Mouse (Mus musculus): Measurements from ENCODE around the gene Btrc. TPM values are rescaled to one million over a fixed set of nuclear protein-coding genes. Genes with fewer than 3 reads are reported as not detected.

The Btrc gene
- polyA plus RNA-seq, 1 experiment: 16.7 TPM

- no peak overlapping the region for H3K27ac ChIP-seq (ENCODE audit: insufficient read depth, low read depth, low read length)
- H3K4me1 ChIP-seq (ENCODE audit: control insufficient read depth, insufficient read depth, low read length): 0 out of 2 replicates have a peak, but pooled peaks cover 2% of the 10 kb centered on the region
- no peak overlapping the region for H3K4me3 ChIP-seq (ENCODE audit: insufficient read depth, low read length)
- TF ChIP-seq CTCF (IDR thresholded peaks at IDR 0.05; ENCODE audit: low read depth, low read length) (no peak), POLR2A (IDR thresholded peaks at IDR 0.05; ENCODE audit: borderline replicate concordance, low read depth, low read length) (no peak)
Observed at GRCm38 (mm10) chr19:45486206-45486991, 122.9 kb downstream of the Btrc start.

DNA sequence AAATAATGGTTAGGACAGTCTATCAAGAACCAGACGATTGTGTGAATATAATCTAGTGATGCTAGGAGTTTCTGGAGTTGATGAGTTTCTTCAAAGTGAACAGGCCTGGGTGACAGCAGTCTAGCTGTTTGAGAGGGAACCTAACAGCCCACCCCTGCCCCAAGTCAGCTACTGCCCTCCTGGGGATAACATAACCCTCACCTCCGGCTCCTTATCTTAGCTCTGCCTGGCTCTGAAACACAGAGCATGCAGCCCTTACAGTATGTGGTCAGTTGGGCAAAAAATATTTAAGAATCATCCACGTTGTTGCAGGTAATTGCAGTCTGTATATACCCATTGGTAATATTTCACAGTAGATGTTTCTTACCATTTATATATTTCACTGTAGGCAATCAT lies 123.5 kb downstream of the Btrc start:
- Histone ChIP-seq H3K4me1 (ENCODE audit: control insufficient read depth, insufficient read depth, low read length) (0 out of 2 replicates have a peak, but pooled peaks cover 3% of the 10 kb centered on the region), H3K27ac (ENCODE audit: insufficient read depth, low read depth, low read length) (no peak overlapping the region), H3K4me3 (ENCODE audit: insufficient read depth, low read length) (no peak overlapping the region)
- TF ChIP-seq CTCF (IDR thresholded peaks at IDR 0.05; ENCODE audit: low read depth, low read length): no peak
- TF ChIP-seq POLR2A (IDR thresholded peaks at IDR 0.05; ENCODE audit: borderline replicate concordance, low read depth, low read length): no peak

DNA sequence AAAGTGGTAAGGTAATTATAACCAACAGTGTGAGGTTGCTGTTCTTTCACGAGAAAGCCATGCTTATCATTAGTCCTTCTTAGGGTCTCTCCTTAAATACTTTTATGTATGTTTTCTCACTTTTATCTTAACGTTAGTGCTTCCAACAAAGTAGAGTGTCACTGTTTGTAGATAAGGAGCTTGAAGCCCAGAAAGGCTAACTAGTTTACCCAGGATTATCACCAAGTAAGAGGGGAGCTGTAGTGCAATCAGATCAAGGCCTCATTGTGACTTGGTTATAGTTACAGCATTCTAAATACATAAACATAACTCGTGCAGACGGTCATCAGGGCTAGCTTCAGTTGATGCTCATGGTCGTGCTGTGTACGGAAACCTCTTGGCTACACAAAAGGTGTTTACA lies 126.4 kb downstream of the Btrc start:
- H3K27ac ChIP-seq (ENCODE audit: insufficient read depth, low read depth, low read length): no peak overlapping the region
- TF ChIP-seq POLR2A (IDR thresholded peaks at IDR 0.05; ENCODE audit: borderline replicate concordance, low read depth, low read length) (no peak), CTCF (IDR thresholded peaks at IDR 0.05; ENCODE audit: low read depth, low read length) (no peak)
- H3K4me3 ChIP-seq (ENCODE audit: insufficient read depth, low read length): no peak overlapping the region
- H3K4me1 ChIP-seq (ENCODE audit: control insufficient read depth, insufficient read depth, low read length): 0 out of 2 replicates have a peak, but pooled peaks cover 3% of the 10 kb centered on the region

- Histone ChIP-seq H3K4me1 (ENCODE audit: control insufficient read depth, insufficient read depth, low read length) (0 out of 2 replicates have a peak, but pooled peaks cover 3% of the 10 kb centered on the region), H3K4me3 (ENCODE audit: insufficient read depth, low read length) (no peak overlapping the region), H3K27ac (ENCODE audit: insufficient read depth, low read depth, low read length) (no peak overlapping the region)
- TF ChIP-seq CTCF (IDR thresholded peaks at IDR 0.05; ENCODE audit: low read depth, low read length): no peak
- no peak for TF ChIP-seq POLR2A (IDR thresholded peaks at IDR 0.05; ENCODE audit: borderline replicate concordance, low read depth, low read length)
Observed at GRCm38 (mm10) chr19:45491246-45491645, 127.7 kb downstream of the Btrc start.

- H3K4me3 ChIP-seq (ENCODE audit: insufficient read depth, low read length): no peak overlapping the region
- no peak overlapping the region for H3K27ac ChIP-seq (ENCODE audit: insufficient read depth, low read depth, low read length)
- TF ChIP-seq CTCF (IDR thresholded peaks at IDR 0.05; ENCODE audit: low read depth, low read length): no peak
- H3K4me1 ChIP-seq (ENCODE audit: control insufficient read depth, insufficient read depth, low read length): 0 out of 2 replicates have a peak, but pooled peaks cover 3% of the 10 kb centered on the region
Observed at GRCm38 (mm10) chr19:45494121-45494775, 130.7 kb downstream of the Btrc start.

GRCm38 (mm10) chr19:45505446-45505845 lies 141.9 kb downstream of the Btrc start:
- H3K4me1 ChIP-seq (ENCODE audit: control insufficient read depth, insufficient read depth, low read length): no peaks in the 10 kb centered on the region
- TF ChIP-seq POLR2A (IDR thresholded peaks at IDR 0.05; ENCODE audit: borderline replicate concordance, low read depth, low read length) (no peak), CTCF (IDR thresholded peaks at IDR 0.05; ENCODE audit: low read depth, low read length) (no peak)
- no peak overlapping the region for H3K27ac ChIP-seq (ENCODE audit: insufficient read depth, low read depth, low read length)
- H3K4me3 ChIP-seq (ENCODE audit: insufficient read depth, low read length): no peak overlapping the region

DNA sequence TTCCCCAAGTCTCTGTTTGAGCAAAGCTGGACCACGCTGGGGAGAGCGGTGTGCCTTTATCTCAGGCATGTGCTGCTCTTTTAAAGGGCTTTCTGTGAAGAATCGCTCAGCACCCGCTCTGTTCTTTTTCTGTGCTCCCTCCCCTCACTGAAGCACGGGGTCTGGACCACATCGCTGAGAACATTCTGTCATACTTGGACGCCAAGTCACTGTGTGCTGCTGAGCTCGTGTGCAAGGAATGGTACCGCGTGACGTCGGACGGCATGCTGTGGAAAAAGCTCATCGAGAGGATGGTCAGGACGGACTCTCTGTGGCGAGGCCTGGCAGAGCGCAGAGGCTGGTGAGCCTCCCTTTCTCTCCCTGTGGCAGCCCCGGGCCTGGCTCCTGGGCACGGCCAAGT lies 144.0 kb downstream of the Btrc start:
- no peak overlapping the region for H3K4me3 ChIP-seq (ENCODE audit: insufficient read depth, low read length)
- no peaks in the 10 kb centered on the region for H3K4me1 ChIP-seq (ENCODE audit: control insufficient read depth, insufficient read depth, low read length)
- no peak overlapping the region for H3K27ac ChIP-seq (ENCODE audit: insufficient read depth, low read depth, low read length)
- TF ChIP-seq POLR2A (IDR thresholded peaks at IDR 0.05; ENCODE audit: borderline replicate concordance, low read depth, low read length): no peak
- TF ChIP-seq CTCF (IDR thresholded peaks at IDR 0.05; ENCODE audit: low read depth, low read length): no peak

DNA sequence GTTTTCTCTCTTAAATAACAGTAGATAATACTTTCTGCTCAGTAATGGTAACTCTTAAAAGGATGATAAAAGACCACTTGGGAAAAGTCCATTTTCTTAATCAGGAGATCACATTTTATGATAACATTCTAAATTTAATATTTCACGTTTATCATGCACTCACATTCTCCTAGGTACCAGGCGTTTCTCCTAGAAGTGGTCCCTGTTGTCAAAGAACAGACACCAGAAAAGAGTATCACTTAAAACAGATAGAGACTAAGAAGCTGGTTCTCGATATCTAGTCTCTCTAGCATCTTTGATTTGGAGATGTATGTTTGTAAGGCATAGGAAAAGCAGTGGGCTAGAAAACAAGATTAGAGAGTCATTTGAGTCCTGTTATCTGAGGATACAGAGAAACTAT lies 147.1 kb downstream of the Btrc start:
- TF ChIP-seq POLR2A (IDR thresholded peaks at IDR 0.05; ENCODE audit: borderline replicate concordance, low read depth, low read length) (no peak), CTCF (IDR thresholded peaks at IDR 0.05; ENCODE audit: low read depth, low read length) (no peak)
- Histone ChIP-seq H3K27ac (ENCODE audit: insufficient read depth, low read depth, low read length) (no peak overlapping the region), H3K4me1 (ENCODE audit: control insufficient read depth, insufficient read depth, low read length) (no peaks in the 10 kb centered on the region), H3K4me3 (ENCODE audit: insufficient read depth, low read length) (no peak overlapping the region)

DNA sequence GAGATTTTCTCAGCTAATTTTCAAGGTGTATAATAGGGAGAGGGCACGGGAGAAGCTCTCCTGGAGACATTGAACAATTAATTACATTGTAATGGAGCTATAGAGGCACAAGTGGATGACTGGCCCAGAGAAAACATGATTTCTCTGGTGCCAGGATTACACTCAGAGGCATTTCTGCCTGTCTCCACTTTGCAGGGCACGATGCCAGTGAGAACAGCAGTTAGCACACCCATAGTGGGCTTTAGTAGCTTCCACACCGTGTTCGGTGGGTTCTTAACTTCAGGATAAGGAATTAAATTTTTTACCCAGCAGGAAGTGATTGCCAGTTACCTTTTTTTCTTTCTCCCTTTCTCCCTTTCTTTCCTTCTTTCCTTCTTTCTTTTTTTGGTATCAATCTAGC lies 147.9 kb downstream of the Btrc start:
- Histone ChIP-seq H3K27ac (ENCODE audit: insufficient read depth, low read depth, low read length) (no peak overlapping the region), H3K4me3 (ENCODE audit: insufficient read depth, low read length) (no peak overlapping the region), H3K4me1 (ENCODE audit: control insufficient read depth, insufficient read depth, low read length) (no peaks in the 10 kb centered on the region)
- TF ChIP-seq CTCF (IDR thresholded peaks at IDR 0.05; ENCODE audit: low read depth, low read length) (no peak), POLR2A (IDR thresholded peaks at IDR 0.05; ENCODE audit: borderline replicate concordance, low read depth, low read length) (no peak)

- Histone ChIP-seq H3K4me3 (ENCODE audit: insufficient read depth, low read length) (no peak overlapping the region), H3K4me1 (ENCODE audit: control insufficient read depth, insufficient read depth, low read length) (no peaks in the 10 kb centered on the region), H3K27ac (ENCODE audit: insufficient read depth, low read depth, low read length) (no peak overlapping the region)
- TF ChIP-seq CTCF (IDR thresholded peaks at IDR 0.05; ENCODE audit: low read depth, low read length) (no peak), POLR2A (IDR thresholded peaks at IDR 0.05; ENCODE audit: borderline replicate concordance, low read depth, low read length) (no peak)
Observed at GRCm38 (mm10) chr19:45515341-45515740, 151.8 kb downstream of the Btrc start.
